Mouse (Mus musculus) B cell, adult 62 days (primary cell): Measurements from ENCODE around the gene Rbpjl. TPM values are rescaled to one million over a fixed set of nuclear protein-coding genes. Genes with fewer than 3 reads are reported as not detected.

ENCODE experiments used
- total RNA-seq: library from RNA; stranded (reverse); gene quantifications from 4 replicates; pipeline ENCODE4 v1.2.4, GENCODE M21; 2023

Gene Rbpjl
- total RNA-seq: 0.54 to 0.64 TPM (median 0.60 TPM) in 3 of 4 replicates, not detected in the other

DNA sequence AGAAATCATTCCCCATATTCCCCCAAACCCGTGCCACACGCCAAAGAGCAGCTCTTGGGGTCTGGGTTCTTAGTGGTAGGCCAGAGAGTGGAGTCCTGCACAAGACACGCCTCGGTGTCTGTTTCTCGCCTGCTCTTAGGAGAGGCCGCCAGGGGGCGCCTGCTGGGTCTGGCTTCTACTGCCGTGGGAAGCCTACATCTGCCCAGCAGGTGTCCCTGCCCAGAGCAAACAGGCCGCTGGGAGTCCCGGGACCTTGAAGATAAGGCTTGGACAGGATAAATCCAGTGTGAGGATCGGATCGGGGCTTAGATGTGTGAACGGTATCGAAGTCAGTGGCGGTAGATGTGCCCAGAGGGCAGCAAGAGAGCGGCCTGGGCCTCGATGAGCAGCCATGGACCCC, at the start of gene Rbpjl:
Rbpjl (plus strand) TSS at position 236 of the 400 bp plus-strand sequence.

DNA sequence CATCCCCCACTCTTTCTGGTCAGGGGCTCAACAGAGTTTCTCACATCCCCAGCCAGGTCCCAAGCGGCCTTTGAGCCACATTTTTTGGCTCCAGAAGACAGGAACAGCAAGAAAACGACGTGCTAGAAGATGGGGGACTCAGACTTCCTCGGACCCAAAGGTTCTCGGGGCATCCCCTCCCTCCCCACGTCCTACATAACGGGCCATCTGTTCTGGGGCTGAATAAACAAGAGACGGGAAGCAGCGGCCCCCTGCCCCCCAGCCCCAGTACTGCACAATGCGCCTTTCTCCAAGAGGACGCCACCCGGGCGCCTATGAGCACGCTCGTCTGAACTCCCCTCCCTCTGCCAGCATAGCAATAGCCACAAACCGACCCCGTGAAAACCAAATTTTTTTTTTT, 13.9 kb upstream of the Rbpjl start, which contains the start of gene Slpi:
Slpi (minus strand) TSS at position 76 of the 400 bp plus-strand sequence.

DNA sequence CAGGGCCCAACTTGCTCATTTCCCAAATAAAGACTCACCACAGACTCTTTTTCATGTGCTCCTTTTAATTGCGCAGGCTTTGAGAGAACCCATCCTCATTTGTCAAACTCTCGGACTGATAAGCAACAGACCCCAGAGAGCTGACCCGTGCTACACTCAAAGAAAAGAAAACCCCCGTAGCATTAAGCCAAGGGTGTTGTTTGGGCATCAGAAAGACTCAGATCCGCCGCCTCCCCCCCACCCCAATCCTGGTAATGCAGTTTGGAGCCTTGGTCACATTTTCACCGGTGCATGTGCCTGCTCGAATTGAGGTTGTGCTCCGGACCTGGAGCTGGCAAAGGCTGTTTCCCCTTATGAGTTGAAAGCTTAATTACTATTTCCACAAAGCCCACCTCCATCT, 2.1 kb downstream of the Rbpjl start, which contains the start of gene Matn4:
Matn4 (minus strand) TSS at position 101 of the 400 bp plus-strand sequence.

DNA sequence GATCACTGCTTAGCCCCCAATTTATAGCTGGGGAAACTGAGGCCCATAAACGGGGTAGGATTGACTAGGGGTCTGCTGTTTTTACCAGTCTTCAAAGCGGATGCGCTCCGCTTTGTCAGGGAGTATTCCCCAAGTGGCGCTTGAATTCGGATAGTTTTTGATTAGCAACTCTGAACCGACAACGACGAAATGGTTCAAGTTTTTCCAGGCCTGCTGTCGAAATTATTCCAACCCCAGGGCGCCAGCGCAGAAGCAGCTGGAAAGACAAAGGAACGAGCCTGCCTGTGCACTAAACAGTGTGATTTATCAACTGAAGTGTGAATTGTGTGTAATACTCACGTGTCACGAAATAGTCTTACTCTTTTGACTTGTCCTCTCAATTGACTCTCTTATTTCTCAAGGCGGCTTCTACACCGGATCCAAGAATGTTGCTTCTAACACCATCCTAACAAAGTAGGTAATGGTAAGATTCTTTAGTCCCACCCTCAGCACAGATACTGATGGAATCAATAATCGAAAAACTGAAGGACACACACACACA, 40.6 kb downstream of the Rbpjl start, which contains the start of gene Sdc4:
Sdc4 (minus strand) TSS at position 428 of the 541 bp plus-strand sequence.

DNA sequence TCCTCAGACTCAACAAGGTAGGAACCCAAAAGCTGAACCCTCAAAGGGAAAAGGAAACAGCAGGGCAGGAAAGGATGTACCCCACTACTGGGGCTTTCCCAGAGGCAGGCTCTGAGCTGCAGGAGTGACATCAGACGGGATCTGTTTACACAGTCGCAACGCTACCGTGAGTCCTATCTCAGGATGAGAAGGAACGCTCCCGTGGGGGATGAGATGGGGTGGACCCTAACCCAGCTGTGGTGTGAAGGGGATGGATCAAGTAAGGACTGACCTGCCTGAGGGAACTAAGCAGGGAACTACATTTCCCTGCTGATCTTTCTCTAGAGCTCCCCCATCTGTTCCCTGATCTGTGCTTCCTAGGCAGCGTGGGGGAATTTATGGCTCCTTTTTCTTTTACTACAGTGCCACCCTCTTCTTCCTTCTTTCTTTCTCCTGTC, 53.9 kb downstream of the Rbpjl start, which contains the start of gene Sys1:
Sys1 (plus strand) TSS at position 101 of the 437 bp plus-strand sequence.

DNA sequence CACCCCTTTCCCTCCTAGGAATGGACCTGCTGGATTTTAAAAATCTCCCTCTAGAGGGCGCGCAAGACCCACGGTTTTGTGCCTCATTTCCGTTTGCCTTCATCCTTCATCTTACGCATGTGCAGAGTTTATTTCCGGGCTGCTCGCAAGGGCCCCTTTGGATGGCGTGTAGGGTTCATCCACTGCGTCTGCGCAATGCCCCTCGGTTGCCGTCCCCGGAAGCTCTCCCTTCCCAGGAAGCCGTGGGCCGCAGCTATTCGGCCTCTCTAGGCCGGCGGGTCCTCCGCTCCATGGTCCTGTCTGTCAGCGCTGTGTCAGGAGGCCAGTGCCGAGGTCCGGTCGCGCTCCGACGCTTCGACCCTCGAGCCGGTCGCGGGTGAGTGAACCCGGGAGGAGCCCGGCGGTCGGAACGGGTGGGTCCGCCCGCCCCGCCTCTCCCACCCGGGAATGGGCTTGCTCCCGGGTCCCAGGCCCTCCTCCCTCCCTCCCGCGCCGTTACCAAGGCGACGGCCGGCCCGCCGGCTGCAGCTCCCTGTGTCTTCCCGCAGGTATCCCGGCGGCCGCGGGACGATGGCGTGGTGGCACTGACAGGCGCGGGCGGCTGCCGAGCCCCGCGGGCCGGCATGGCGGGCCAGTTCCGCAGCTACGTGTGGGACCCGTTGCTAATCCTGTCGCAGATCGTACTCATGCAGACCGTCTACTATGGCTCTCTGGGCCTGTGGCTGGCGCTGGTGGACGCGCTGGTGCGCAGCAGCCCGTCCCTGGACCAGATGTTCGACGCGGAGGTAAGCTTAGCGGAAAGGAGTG, 58.0 kb downstream of the Rbpjl start, which contains the start of gene Gm20458:
Gm20458 (plus strand) TSS at position 223 of the 807 bp plus-strand sequence.

Other genes with a start within 250 kb of the Rbpjl start
- gene Kcns1, start 232.0 kb upstream of the Rbpjl start, total RNA-seq: not detected in 4 replicates
- not detected in 4 replicates for gene Wfdc5, start 220.4 kb upstream of the Rbpjl start, total RNA-seq
- gene Wfdc12, start 212.5 kb upstream of the Rbpjl start, total RNA-seq: not detected in 4 replicates
- not detected in 4 replicates for gene Wfdc15a, start 203.0 kb upstream of the Rbpjl start, total RNA-seq
- gene Wfdc15b, start 181.5 kb upstream of the Rbpjl start, total RNA-seq: not detected in 4 replicates
- gene Svs2, start 164.7 kb upstream of the Rbpjl start, total RNA-seq: not detected in 4 replicates
- gene Svs3b, start 146.5 kb upstream of the Rbpjl start, total RNA-seq: not detected in 4 replicates
- gene Svs4, start 124.7 kb upstream of the Rbpjl start, total RNA-seq: not detected in 4 replicates
- not detected in 4 replicates for gene Svs3a, start 113.9 kb upstream of the Rbpjl start, total RNA-seq
- not detected in 4 replicates for gene Svs6, start 86.4 kb upstream of the Rbpjl start, total RNA-seq
- gene Svs5, start 70.4 kb upstream of the Rbpjl start, total RNA-seq: not detected in 4 replicates
- gene Slpi, start 14.0 kb upstream of the Rbpjl start, total RNA-seq: 4.5 to 7.4 TPM (median 7.1 TPM) in 4 replicates
- gene Matn4, start 2.0 kb downstream of the Rbpjl start, total RNA-seq: 0.18 to 0.46 TPM (median 0.39 TPM) in 4 replicates
- 166 to 182 TPM (median 177 TPM) in 4 replicates for gene Sdc4, start 40.7 kb downstream of the Rbpjl start, total RNA-seq
- gene Sys1, start 53.8 kb downstream of the Rbpjl start, total RNA-seq: 54.0 to 63.8 TPM (median 57.4 TPM) in 4 replicates
- gene Gm20458, start 57.8 kb downstream of the Rbpjl start, total RNA-seq: 1.6 to 4.9 TPM in 2 of 4 replicates, not detected in the others
- not detected in 4 replicates for gene Trp53tg5, start 70.6 kb downstream of the Rbpjl start, total RNA-seq
- gene Dbndd2, start 83.0 kb downstream of the Rbpjl start, total RNA-seq: 2.6 to 8.5 TPM (median 4.7 TPM) in 4 replicates
- 66.6 to 71.3 TPM (median 70.8 TPM) in 4 replicates for gene Pigt, start 94.4 kb downstream of the Rbpjl start, total RNA-seq
- gene Wfdc2, start 159.3 kb downstream of the Rbpjl start, total RNA-seq: not detected in 4 replicates
- not detected in 4 replicates for gene Spint3, start 170.3 kb downstream of the Rbpjl start, total RNA-seq
- gene Wfdc6a, start 182.3 kb downstream of the Rbpjl start, total RNA-seq: not detected in 4 replicates
- gene Eppin, start 190.5 kb downstream of the Rbpjl start, total RNA-seq: not detected in 4 replicates
- not detected in 4 replicates for gene Wfdc6b, start 210.4 kb downstream of the Rbpjl start, total RNA-seq
- gene Wfdc8, start 210.5 kb downstream of the Rbpjl start, total RNA-seq: not detected in 4 replicates
- not detected in 4 replicates for gene Wfdc16, start 235.7 kb downstream of the Rbpjl start, total RNA-seq